Mouse (Mus musculus): ENCODE measurements at regions not wholly inside any gene's neighbourhood (a gene's known extent, or its start where the extent isn't known, plus 50 kb on each side); places are given as distances from the start of the nearest gene placed in this dataset.
A peak's percentile ranks its signal among the peaks of the same experiment; 100 is the strongest.
"Not testable (repeated sequence)": the region's sequence is repeated elsewhere in the genome, so short reads cannot be mapped to it uniquely, and the experiment has no call there.

DNA sequence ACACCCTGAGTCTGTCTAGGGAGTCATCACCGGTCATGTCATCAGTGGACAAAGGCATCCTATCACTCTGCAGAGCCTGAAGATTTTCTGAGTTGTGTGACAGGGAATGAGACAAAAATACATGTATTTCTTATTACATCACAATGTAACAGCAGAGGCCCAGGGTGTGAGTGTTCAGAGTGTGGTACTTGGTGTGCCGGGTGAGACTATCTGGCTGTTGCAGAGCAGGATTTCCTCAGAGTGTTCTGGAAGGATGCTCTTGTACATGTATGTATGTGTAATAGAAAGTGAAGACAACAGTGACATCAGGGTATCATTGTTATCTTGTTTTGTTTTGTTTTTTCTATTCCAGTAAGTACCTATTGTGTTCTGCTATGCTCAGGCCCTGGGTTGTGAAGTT is 87.7 kb downstream of the Rhob start:
- intact Hi-C loops (cut with DNase I) = no loop called here
- DNase-seq = no peak

DNA sequence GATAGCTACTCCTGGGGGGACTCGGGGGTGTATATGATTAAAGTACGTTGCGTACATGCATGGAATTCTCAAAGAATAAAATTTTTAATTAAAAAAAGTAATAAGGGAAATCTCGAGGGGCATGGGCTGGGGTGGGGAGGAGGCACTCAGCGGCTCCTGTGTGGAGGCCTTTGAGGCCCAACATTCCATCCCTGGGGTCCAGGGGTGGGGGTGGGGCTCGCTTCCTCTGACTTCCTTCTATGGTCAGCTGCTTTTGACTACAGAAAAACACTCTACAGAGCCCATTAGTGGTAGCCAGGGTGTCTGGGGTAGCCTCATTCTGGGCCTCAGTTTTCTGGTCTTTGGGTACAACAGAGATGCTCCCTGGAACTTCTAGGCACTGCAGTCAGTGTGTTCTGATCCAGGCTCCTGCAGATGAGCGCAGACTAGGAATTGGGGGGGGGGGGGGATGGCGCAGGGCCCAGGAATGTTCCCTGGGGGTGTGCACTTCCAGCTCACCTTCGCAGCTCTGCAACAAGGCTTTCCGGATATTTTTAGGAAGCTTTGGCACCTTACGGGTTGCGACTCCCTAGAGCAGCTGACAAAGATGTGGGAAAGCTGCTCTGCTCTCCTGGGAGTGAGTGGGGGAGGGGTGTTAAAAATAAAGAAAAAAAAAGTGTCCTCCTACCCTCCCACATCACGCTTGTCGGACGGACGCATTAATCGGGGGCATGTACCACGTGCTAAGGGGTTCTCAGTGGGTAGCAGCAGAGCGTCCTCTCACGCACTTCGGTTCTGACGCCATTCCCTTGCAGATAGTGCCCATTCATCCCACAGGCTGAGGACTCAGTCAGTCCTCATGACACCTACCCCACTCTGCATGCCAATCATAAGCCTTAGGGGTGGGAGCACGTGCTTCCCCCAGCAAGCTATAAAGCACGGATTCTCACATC is 89.1 kb downstream of the Rhob start:
- DNase-seq = no peak
- intact Hi-C loops (cut with DNase I) = no loop called here

DNA sequence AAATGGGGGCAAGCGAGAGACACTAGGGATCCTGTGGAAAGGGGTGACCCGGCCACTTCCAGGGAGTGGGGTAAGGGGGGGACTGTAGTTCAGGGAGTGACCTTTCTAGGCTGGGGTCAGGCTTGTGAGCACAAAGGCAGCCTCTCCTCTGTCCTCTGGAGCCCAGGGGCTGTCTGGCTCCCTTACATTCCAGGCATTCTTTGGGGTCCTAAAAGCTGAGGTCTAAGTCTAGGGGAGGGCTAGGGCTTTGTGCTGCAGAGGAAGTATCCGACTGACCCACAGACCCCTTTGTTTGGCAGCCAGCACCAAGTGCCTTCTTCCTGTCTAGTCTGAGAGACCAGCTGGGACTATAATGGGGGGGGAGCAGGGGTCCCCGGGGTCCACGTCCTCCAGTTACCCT is 88.9 kb downstream of the Hs1bp3 start:
- no peak for DNase-seq
- intact Hi-C loops (cut with DNase I) = no loop called here

DNA sequence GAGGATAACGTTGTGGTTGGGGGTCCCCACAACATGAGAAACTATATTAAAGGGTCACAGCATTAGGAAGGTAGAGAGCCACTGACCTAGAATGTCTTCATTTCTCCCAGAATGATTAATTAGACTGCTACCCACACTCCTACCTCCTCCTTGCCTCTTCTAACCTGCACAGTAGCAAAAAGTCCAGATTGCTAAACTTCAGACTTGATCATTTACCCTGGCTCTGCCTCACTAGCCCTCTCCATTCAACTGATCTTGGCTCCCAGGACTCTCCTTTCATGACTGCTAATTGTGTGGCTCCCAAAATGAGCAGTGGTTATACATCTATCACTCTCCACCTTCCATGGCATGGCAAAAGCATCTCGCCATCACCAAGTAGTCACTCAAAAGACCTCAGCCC is 88.1 kb downstream of the Hs1bp3 start:
- intact Hi-C loops (cut with DNase I) = no loop called here
- DNase-seq = no peak

DNA sequence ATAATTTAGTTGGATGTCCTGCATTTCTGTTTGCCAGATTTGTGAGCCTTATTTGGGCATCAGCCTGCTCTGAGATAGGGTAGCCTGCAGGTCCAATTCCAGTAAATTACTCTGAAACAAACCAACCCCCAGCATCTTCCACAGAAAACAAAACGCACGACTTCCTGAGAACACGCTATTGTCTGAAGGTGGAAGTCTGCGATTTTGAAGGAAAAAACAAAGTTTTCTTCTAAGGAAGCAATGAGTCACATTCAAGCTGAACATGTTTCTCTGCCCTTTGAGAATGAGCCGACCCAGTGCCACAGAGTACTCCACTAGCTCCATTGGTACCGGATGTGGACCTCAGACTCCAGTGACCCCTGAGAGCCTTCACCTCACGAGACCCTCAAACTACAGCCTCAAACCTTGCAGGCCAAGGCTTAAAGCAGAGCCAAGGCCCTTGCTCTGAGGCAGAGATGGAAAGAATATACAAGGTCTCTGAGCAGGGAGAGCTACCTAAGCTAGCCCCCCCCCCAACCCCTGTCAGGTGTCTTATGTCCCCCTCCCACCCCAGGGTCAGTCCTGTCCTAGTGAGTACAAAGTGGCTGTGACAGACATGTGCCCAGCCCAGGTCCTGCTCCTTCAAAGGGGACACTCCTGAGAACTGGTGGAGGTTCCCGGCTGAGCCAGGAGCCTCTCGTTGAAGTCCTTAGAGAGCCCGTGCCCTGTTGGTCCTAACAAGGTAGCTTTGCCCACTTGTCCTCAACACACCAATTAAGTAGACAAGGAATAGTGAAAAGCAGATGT is 87.3 kb downstream of the Hs1bp3 start:
- intact Hi-C loops (cut with DNase I) = no loop called here
- no peak for DNase-seq

DNA sequence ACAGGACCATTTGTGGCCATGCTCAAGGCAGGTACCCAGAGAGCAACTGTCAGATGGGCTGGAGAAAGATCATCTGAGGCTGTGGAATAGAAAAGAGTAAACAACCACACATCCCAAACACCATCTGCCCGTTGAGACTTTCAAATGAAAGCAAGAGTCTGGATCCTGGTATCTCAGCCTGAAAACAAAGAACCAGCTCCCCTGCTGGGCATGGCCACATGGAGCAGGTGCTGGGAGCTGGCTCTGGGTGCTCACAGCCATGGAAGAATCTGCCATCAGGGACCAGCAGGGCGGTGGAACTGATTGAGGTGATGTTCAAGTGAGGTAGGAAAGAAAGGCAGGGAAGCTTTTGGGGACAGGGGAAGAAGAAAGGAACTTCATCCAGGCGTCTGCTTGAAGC is 85.6 kb downstream of the Hs1bp3 start:
- intact Hi-C loops (cut with DNase I) = no loop called here
- no peak for DNase-seq

DNA sequence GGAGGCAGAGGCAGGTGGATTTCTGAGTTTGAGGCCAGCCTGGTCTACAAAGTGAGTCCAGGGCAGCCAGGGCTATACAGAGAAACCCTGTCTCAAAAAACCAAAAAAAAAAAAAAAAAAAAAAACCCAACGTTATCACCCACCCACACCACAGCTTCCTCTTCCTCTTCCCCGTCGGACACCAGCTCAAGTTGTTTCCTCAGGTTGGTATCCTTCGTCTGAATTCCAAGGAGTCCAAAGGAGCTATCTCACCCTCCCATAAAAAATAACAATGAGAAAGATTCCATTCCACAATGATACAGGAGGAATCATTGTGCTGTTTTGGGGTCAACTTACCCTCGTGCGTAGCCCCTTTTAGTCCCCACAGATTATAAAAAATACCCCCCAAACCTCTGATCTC is 83.2 kb downstream of the Hs1bp3 start:
- DNase-seq; intact Hi-C loops (cut with DNase I): not testable (repeated sequence)

DNA sequence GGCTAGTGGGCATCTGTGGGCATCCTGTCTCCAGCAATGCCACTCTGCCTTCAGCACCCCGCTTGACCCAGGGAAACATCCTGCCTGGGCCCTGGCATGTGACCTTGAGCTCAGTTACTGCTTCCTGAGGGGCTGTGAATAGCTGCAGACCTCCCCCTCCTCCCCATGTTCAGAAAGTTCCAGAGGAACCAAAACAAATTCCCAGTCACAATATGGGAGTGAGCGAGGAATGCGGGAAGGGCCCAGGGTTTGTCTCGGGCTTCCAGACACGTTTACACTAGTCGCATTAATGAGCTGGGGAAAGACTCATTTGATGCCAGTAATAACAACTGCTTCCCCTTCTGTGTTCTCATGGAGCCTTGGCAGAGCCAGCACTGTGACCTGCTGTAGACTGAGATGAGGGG is 81.7 kb downstream of the Hs1bp3 start:
- intact Hi-C loops (cut with DNase I) = no loop called here
- peak; percentile 14 for DNase-seq

DNA sequence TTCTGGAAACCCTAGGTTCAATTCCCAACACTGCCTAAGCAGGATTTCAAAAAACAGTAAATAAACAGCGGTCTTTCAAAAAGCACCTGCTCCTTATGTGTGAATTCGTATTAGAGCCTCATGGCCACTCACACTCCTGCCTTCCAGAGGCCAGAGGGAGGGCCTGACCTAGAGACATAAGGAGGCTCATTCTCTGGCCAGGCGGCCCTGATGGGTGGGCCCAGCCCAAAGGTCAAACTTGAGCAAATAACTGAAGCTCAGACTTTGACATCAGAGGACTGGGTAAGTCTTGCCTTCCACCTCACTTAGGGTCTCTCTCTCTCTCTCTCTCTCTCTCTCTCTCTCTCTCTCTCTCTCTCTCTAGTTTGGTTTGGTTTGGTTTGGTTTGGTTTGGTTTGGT is 80.7 kb downstream of the Hs1bp3 start:
- DNase-seq = no peak
- intact Hi-C loops (cut with DNase I) = no loop called here

Measured in left cerebral cortex, postnatal 4 days (tissue).